Mouse (Mus musculus): ENCODE measurements around the gene Ube2ql1.

GRCm38 (mm10) chr13:69708236-69708635 lies 31.5 kb downstream of the Ube2ql1 start:
- no peak for TF ChIP-seq CTCF (IDR thresholded peaks at IDR 0.05 in 2 of 3, conservative IDR thresholded peaks at IDR 0.05 in 1 of 3; ENCODE audit: control insufficient read depth in 1 of 3, insufficient read depth in 1 of 3, low read depth in 2 of 3, low read length in 3 of 3, poor library complexity in 1 of 3, severe bottlenecking in 1 of 3)
- no peak for TF ChIP-seq MAX (IDR thresholded peaks at IDR 0.05; ENCODE audit: low read length)
- no peak for TF ChIP-seq UBTF (IDR thresholded peaks at IDR 0.05; ENCODE audit: borderline replicate concordance, insufficient read depth, low read depth, low read length)
- TF ChIP-seq MAFK (IDR thresholded peaks at IDR 0.05; ENCODE audit: borderline replicate concordance, low read depth, low read length), result no peak

All from MEL (cell line).